Mouse (Mus musculus) MEL (cell line): Measurements from ENCODE around the gene 3110018I06Rik.

Experiments
- MEF2A ChIP-seq: IDR thresholded peaks from 2 replicates; pipeline ENCODE4 v1.6.1; 2014; ENCODE audit warnings: low read depth, mild to moderate bottlenecking, inconsistent platforms, low read length, improper control_type of control experiment; ENCODE audit not compliant: poor library complexity, insufficient replicate concordance, severe bottlenecking; ENCODE audit errors: extremely low read depth
- POLR2A ChIP-seq, 2 experiments: IDR thresholded peaks; 2 replicates each; pipeline ENCODE4 v1.6.1; 2011 to 2012; ENCODE audit warnings: low read length in 2 of 2, mild to moderate bottlenecking in 2 of 2, control low read depth in 1 of 2, improper control_type of control experiment in 1 of 2, low read depth in 1 of 2, moderate library complexity in 1 of 2; ENCODE audit not compliant: control insufficient read depth in 1 of 2, insufficient read depth in 1 of 2, poor library complexity in 1 of 2

DNA sequence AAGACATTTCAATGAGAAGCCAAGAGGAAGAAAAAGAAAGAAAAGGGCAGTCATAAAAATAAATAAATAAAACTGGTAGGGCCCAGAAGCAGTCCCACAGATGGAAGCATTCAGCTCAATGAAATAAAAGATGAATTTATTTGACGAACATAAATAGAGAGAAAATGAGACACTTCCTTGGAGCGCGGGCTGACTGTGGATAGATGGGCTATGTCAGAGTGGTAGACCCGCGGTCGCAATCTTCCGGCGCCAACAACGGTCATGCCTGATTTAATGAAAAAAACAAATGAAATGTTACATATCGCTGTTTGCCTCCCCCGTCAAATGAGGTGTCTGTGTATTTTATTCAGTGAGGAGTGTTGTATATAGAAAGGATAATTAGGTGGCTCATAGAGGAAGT lies 22.7 kb downstream of the 3110018I06Rik start:
- TF ChIP-seq MEF2A (no peak), POLR2A (IDR thresholded peaks at IDR 0.05; ENCODE audit: control insufficient read depth in 1 of 2, insufficient read depth in 1 of 2, low read depth in 1 of 2, low read length in 2 of 2, poor library complexity in 1 of 2) (no peak)
